Mouse (Mus musculus) heart, adult 2 months (tissue): ENCODE data around the gene Wfdc13. TPM values are rescaled to one million over a fixed set of nuclear protein-coding genes. Genes with fewer than 3 reads are reported as not detected.

Source experiments
- DNase-seq, 2 experiments: peaks; one replicate each; pipeline ENCODE4 v3.0.0; 2021
- H3K27ac ChIP-seq: fragments of 200-600 bp; 2 replicates; pipeline ENCODE4 v1.8.1; 2022
- H3K27me3 ChIP-seq: fragments of 200-500 bp; 2 replicates; pipeline ENCODE4 v1.6.1; 2012; ENCODE audit warnings: mild to moderate bottlenecking, low read length, inconsistent platforms, mixed read lengths; ENCODE audit not compliant: control insufficient read depth, insufficient read depth
- H3K36me3 ChIP-seq: fragments of 200-500 bp; 2 replicates; pipeline ENCODE4 v1.6.1; 2012; ENCODE audit warnings: low read length, inconsistent platforms; ENCODE audit not compliant: control insufficient read depth, insufficient read depth
- H3K4me1 ChIP-seq: fragments of 200-500 bp; 2 replicates; pipeline ENCODE4 v1.6.1; 2011; ENCODE audit warnings: low read length; ENCODE audit not compliant: control insufficient read depth, insufficient read depth
- H3K4me3 ChIP-seq: fragments of 200-600 bp; 2 replicates; pipeline ENCODE4 v1.8.1; 2022
- H3K79me2 ChIP-seq: fragments of 200-500 bp; replicated peaks from 2 replicates; pipeline ENCODE4 v1.6.1; 2012; ENCODE audit warnings: mild to moderate bottlenecking, inconsistent platforms, low read length, moderate library complexity, mixed read lengths; ENCODE audit not compliant: control insufficient read depth, insufficient read depth
- H3K9ac ChIP-seq: fragments of 200-500 bp; 2 replicates; pipeline ENCODE4 v1.6.1; 2012; ENCODE audit warnings: low read depth, mild to moderate bottlenecking, control low read depth, inconsistent platforms, low read length, mixed read lengths
- CTCF ChIP-seq: fragments of 200-600 bp; IDR thresholded peaks from 2 replicates; pipeline ENCODE4 v1.8.1; 2022; ENCODE audit warnings: antibody characterized with exemption, mild to moderate bottlenecking, moderate library complexity
- EP300 ChIP-seq: fragments of 200-500 bp; IDR thresholded peaks from 2 replicates; pipeline ENCODE4 v1.6.1; 2011; ENCODE audit warnings: low read depth, low read length, control low read depth; ENCODE audit not compliant: insufficient read depth
- POLR2A ChIP-seq: fragments of 200-500 bp; IDR thresholded peaks from 2 replicates; pipeline ENCODE4 v1.6.1; 2011; ENCODE audit warnings: mild to moderate bottlenecking, low read depth, low read length, control low read depth; ENCODE audit not compliant: insufficient read depth
- whole genome bisulfite sequencing: fragments of 180-500 bp; shearing (Covaris S2); methylation state at CpG from one replicate; pipeline ENCODE4 v1.1.7; 2018; 5-methylcytosine and 5-hydroxymethylcytosine counted together
- intact Hi-C: fragments of 180-260 bp; cut with DNase I; formaldehyde crosslinking; loops from one replicate; pipeline ENCODE4 v1.15.1; 2025
- polyA plus RNA-seq: library from polyadenylated mRNA; depleted of rRNA; stranded (reverse); fragments of >200 nt; gene quantifications from 2 replicates; pipeline ENCODE4 v1.2.3, GENCODE M21; 2012
- total RNA-seq, 2 experiments: library from RNA; stranded (reverse); gene quantifications; 2 replicates each; pipeline ENCODE4 v1.2.3; 2021

The Wfdc13 gene
- total and polyA plus RNA-seq, 3 experiments = 0.25 TPM; not detected in 2

- no peaks in the 10 kb centered on the region for H3K27me3 ChIP-seq
- no peaks in the 10 kb centered on the region for H3K79me2 ChIP-seq
- no peak for DNase-seq
- TF ChIP-seq POLR2A (no peak), CTCF (no peak), EP300 (no peak)
- H3K4me3 ChIP-seq = no peak overlapping the region
- intact Hi-C loops = no loop called here
- H3K36me3 ChIP-seq = no peaks in the 10 kb centered on the region
- no peaks in the 10 kb centered on the region for H3K4me1 ChIP-seq
- H3K9ac ChIP-seq = no peak overlapping the region
- no peak overlapping the region for H3K27ac ChIP-seq
- 72% methylated on average over 16 of the region's 16 CpGs for WGBS
Observed at GRCm38 (mm10) chr2:164676916-164677685, 7.8 kb upstream of the Wfdc13 start.

- H3K9ac ChIP-seq = no peak overlapping the region
- WGBS = 21% methylated on average over 19 of the region's 19 CpGs
- no peaks in the 10 kb centered on the region for H3K79me2 ChIP-seq
- H3K27me3 ChIP-seq = no peaks in the 10 kb centered on the region
- no peaks in the 10 kb centered on the region for H3K36me3 ChIP-seq
- H3K4me1 ChIP-seq = no peaks in the 10 kb centered on the region
- peak; percentile 55 to 58 for DNase-seq
- no peak overlapping the region for H3K27ac ChIP-seq
- intact Hi-C loops = loop anchor here (1.0 to 2.0 kb wide), 2 partner anchors 47 to 116 kb away; no protein-coding TSS in a partner anchor
- H3K4me3 ChIP-seq = no peak overlapping the region
- TF ChIP-seq EP300 (no peak), POLR2A (no peak), CTCF (peak; percentile 75)
Observed at GRCm38 (mm10) chr2:164678848-164679625, 5.9 kb upstream of the Wfdc13 start.

- Histone ChIP-seq H3K4me3 (no peak overlapping the region), H3K27me3 (no peaks in the 10 kb centered on the region), H3K27ac (no peak overlapping the region), H3K36me3 (no peaks in the 10 kb centered on the region), H3K4me1 (no peaks in the 10 kb centered on the region), H3K79me2 (no peaks in the 10 kb centered on the region), H3K9ac (no peak overlapping the region)
- WGBS = 60% methylated on average over 3 of the region's 3 CpGs
- intact Hi-C loops = loop anchor here (1.0 to 2.0 kb wide), 2 partner anchors 46 to 115 kb away; no protein-coding TSS in a partner anchor
- TF ChIP-seq EP300 = no peak
- DNase-seq = no peak
Observed at GRCm38 (mm10) chr2:164679906-164680305, 5.0 kb upstream of the Wfdc13 start.

- 73% methylated on average over 4 of the region's 4 CpGs for WGBS
- Histone ChIP-seq H3K9ac (no peak within 1 kb of the TSS), H3K27ac (no peak within 1 kb of the TSS), H3K4me3 (no peak within 1 kb of the TSS), H3K27me3 (no peaks in the 10 kb centered on the region), H3K36me3 (no peaks in the 10 kb centered on the region), H3K4me1 (no peaks in the 10 kb centered on the region), H3K79me2 (no peaks in the 10 kb centered on the region)
- intact Hi-C loops = no loop called here
- no peak for TF ChIP-seq POLR2A
- TF ChIP-seq EP300 = no peak
- TF ChIP-seq CTCF = no peak
- no peak for DNase-seq
Observed at GRCm38 (mm10) chr2:164698201-164698600, 13.3 kb downstream of the Wfdc13 start, which contains the start of gene Spint4. Gene Spint4 (plus strand): TSS chr2:164698501.

- no peaks in the 10 kb centered on the region for H3K79me2 ChIP-seq
- no peaks in the 10 kb centered on the region for H3K36me3 ChIP-seq
- no peak overlapping the region for H3K4me3 ChIP-seq
- H3K27ac ChIP-seq = no peak overlapping the region
- H3K27me3 ChIP-seq = no peaks in the 10 kb centered on the region
- no peak overlapping the region for H3K9ac ChIP-seq
- no peak for DNase-seq
- WGBS = 63% methylated on average over 5 of the region's 5 CpGs
- TF ChIP-seq CTCF (no peak), EP300 (no peak), POLR2A (no peak)
- intact Hi-C loops = no loop called here
- H3K4me1 ChIP-seq = no peaks in the 10 kb centered on the region
Observed at GRCm38 (mm10) chr2:164700959-164701358, 16.1 kb downstream of the Wfdc13 start.

GRCm38 (mm10) chr2:164701761-164702160 lies 16.9 kb downstream of the Wfdc13 start:
- DNase-seq = no peak
- H3K4me1 ChIP-seq = no peaks in the 10 kb centered on the region
- TF ChIP-seq CTCF (no peak), EP300 (no peak), POLR2A (no peak)
- H3K27me3 ChIP-seq = no peaks in the 10 kb centered on the region
- no peak overlapping the region for H3K9ac ChIP-seq
- H3K36me3 ChIP-seq = no peaks in the 10 kb centered on the region
- 74% methylated on average over 5 of the region's 5 CpGs for WGBS
- H3K27ac ChIP-seq = no peak overlapping the region
- intact Hi-C loops = no loop called here
- H3K4me3 ChIP-seq = no peak overlapping the region
- no peaks in the 10 kb centered on the region for H3K79me2 ChIP-seq
